Mouse (Mus musculus) cerebellum, adult 2 months (tissue): ENCODE measurements at regions not wholly inside any gene's neighbourhood (a gene's known extent, or its start where the extent isn't known, plus 50 kb on each side); places are given as distances from the start of the nearest gene placed in this dataset.

Source experiments
- DNase-seq, 2 experiments: peaks; one replicate each; pipeline ENCODE4 v3.0.0; 2021
- H3K27ac ChIP-seq: fragments of 200-500 bp; 2 replicates; pipeline ENCODE4 v1.5.1; 2012; ENCODE audit warnings: low read length, control low read depth, inconsistent platforms; ENCODE audit not compliant: insufficient read depth
- H3K27me3 ChIP-seq: fragments of 200-500 bp; 2 replicates; pipeline ENCODE4 v1.6.1; 2012; ENCODE audit warnings: inconsistent platforms, mild to moderate bottlenecking, low read length, moderate library complexity; ENCODE audit not compliant: control insufficient read depth, insufficient read depth
- H3K4me1 ChIP-seq: fragments of 200-500 bp; 2 replicates; pipeline ENCODE4 v1.6.1; 2011; ENCODE audit warnings: low read length; ENCODE audit not compliant: control insufficient read depth, insufficient read depth
- H3K4me3 ChIP-seq: fragments of 200-500 bp; replicated peaks from 2 replicates; pipeline ENCODE3; 2011; ENCODE audit warnings: mild to moderate bottlenecking, low read depth, low read length, control low read depth; ENCODE audit not compliant: insufficient read depth
- CTCF ChIP-seq: fragments of 200-500 bp; IDR thresholded peaks from 2 replicates; pipeline ENCODE4 v1.5.1; 2011; ENCODE audit warnings: low read depth, mild to moderate bottlenecking, control low read depth, low read length, moderate library complexity, borderline replicate concordance; ENCODE audit not compliant: insufficient read depth
- POLR2A ChIP-seq: fragments of 200-500 bp; IDR thresholded peaks from 2 replicates; pipeline ENCODE4 v1.6.1; 2011; ENCODE audit warnings: low read length, control low read depth, borderline replicate concordance; ENCODE audit not compliant: insufficient read depth
- WGBS: fragments of 180-500 bp; shearing (Covaris S2); methylation state at CpG from one replicate; pipeline ENCODE4 v1.1.7; 2018; 5-methylcytosine and 5-hydroxymethylcytosine counted together

- TF ChIP-seq POLR2A: no peak
- no peak for TF ChIP-seq CTCF
- no peaks in the 10 kb centered on the region for H3K27me3 ChIP-seq
- peak overlapping the region; percentile 4 for H3K4me3 ChIP-seq
- H3K4me1 ChIP-seq: peaks cover 16% of the 10 kb centered on the region
- WGBS: 18% methylated on average over 15 of the region's 15 CpGs
- peak; percentile 56 to 67 for DNase-seq
- H3K27ac ChIP-seq: no peak overlapping the region
Measured at GRCm38 (mm10) chr4:142853924-142854323, 358.9 kb downstream of the Prdm2 start.

GRCm38 (mm10) chr4:142845066-142845696 lies 367.6 kb downstream of the Prdm2 start:
- Histone ChIP-seq H3K27ac (no peak overlapping the region), H3K27me3 (no peaks in the 10 kb centered on the region), H3K4me3 (no peak overlapping the region), H3K4me1 (no peaks in the 10 kb centered on the region)
- no peak for TF ChIP-seq POLR2A
- TF ChIP-seq CTCF: no peak
- 78% methylated on average over 6 of the region's 6 CpGs for WGBS
- no peak for DNase-seq

- Histone ChIP-seq H3K27ac (no peak overlapping the region), H3K4me3 (no peak overlapping the region), H3K4me1 (no peaks in the 10 kb centered on the region), H3K27me3 (no peaks in the 10 kb centered on the region)
- no peak for DNase-seq
- no peak for TF ChIP-seq CTCF
- TF ChIP-seq POLR2A: no peak
- WGBS: 78% methylated on average over 4 of the region's 4 CpGs
Measured at GRCm38 (mm10) chr4:142839540-142839939, 373.3 kb downstream of the Prdm2 start.

GRCm38 (mm10) chr4:142838363-142838964 lies 374.3 kb downstream of the Prdm2 start:
- Histone ChIP-seq H3K4me1 (no peaks in the 10 kb centered on the region), H3K27me3 (no peaks in the 10 kb centered on the region), H3K27ac (no peak overlapping the region), H3K4me3 (no peak overlapping the region)
- no peak for TF ChIP-seq POLR2A
- TF ChIP-seq CTCF: no peak
- WGBS: 70% methylated on average over 4 of the region's 4 CpGs
- DNase-seq: no peak

- no peak for DNase-seq
- no peak for TF ChIP-seq CTCF
- TF ChIP-seq POLR2A: no peak
- H3K27me3 ChIP-seq: no peaks in the 10 kb centered on the region
- H3K27ac ChIP-seq: no peak overlapping the region
- 88% methylated on average over 4 of the region's 4 CpGs for WGBS
- no peaks in the 10 kb centered on the region for H3K4me1 ChIP-seq
- H3K4me3 ChIP-seq: no peak overlapping the region
Measured at GRCm38 (mm10) chr4:142837636-142838035, 375.2 kb downstream of the Prdm2 start.

DNA sequence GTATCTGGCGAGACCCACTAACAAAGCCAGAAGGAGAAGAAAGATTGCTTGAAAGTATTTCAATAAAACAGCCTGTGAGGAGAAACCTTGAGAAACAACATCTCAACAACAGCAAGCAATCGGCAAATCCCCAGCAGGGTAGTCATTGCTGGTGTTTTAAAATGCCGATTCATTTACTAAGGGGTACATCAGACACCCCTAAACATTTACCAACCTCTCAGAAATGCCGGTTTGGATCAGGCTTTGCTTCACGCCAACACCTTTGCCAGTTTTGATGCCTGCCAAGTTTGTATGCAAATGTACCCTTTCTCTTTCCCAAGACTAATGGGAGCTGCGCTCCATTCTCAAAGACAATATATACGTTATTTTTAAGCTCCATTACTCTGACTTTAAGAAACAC lies 383.1 kb downstream of the Prdm2 start:
- no peak for DNase-seq
- no peaks in the 10 kb centered on the region for H3K4me1 ChIP-seq
- H3K4me3 ChIP-seq: no peak overlapping the region
- no peak for TF ChIP-seq CTCF
- TF ChIP-seq POLR2A: no peak
- H3K27ac ChIP-seq: no peak overlapping the region
- H3K27me3 ChIP-seq: no peaks in the 10 kb centered on the region
- WGBS: 31% methylated on average over 7 of the region's 7 CpGs

DNA sequence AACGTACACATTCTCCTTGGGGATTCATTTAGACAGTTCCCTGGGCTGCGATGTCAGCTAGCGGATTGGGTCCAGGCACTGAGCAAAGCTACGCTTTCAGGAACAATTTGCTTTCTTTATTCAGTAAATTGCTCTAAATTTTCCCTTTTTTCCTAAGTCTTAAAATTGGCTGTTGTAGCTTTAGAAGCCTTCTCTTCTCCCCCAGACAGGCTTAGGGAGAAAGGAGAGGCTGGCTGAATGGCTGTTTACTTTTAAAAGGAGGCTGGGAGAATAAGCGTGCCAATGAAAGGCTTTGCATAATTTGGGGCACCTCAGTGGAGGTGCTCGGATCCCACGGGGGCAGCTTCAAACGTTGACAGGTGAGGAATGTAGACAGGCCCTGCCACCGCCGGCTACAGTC lies 383.8 kb downstream of the Prdm2 start:
- no peak for DNase-seq
- Histone ChIP-seq H3K27me3 (no peaks in the 10 kb centered on the region), H3K4me1 (no peaks in the 10 kb centered on the region), H3K27ac (no peak overlapping the region), H3K4me3 (no peak overlapping the region)
- no peak for TF ChIP-seq POLR2A
- no peak for TF ChIP-seq CTCF
- WGBS: 68% methylated on average over 10 of the region's 10 CpGs

DNA sequence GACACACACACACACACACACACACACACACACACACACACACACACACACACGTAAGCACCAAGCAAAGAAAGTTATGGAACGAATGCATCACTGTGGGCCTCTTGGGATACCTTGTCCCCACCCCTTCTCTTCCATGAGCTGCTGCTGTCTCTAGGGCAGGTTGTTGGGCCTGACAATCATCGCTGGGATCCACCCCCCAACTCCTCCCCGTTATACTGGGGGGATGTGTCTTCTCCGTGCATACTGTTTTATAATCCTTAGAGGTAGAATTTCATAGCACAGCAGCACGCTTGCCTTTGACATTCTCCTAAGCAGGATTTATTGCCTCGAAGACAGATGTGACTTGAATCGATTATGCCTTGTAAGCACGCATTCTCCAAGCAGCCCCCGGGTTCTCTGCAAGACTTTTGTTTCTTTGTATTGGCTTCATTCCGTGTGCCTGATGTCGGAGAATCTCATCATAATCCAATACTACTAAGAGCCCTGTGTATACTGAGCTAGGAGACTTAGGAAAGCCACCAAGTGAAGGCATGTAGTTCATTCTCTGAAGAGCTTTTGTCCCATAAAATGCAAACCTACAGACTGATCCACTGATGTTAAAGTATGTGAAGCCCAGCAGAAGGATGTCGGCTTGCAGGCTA lies 386.4 kb downstream of the Prdm2 start:
- H3K27ac ChIP-seq: no peak overlapping the region
- DNase-seq: no peak
- 68% methylated on average over 13 of the region's 13 CpGs for WGBS
- H3K4me3 ChIP-seq: no peak overlapping the region
- H3K27me3 ChIP-seq: no peaks in the 10 kb centered on the region
- no peaks in the 10 kb centered on the region for H3K4me1 ChIP-seq
- TF ChIP-seq POLR2A: no peak
- no peak for TF ChIP-seq CTCF
